Mouse (Mus musculus) adrenal gland, adult (tissue): Measurements from ENCODE around the gene Cpm.
A peak's percentile ranks its signal among the peaks of the same experiment; 100 is the strongest.
"Not testable (repeated sequence)": the region's sequence is repeated elsewhere in the genome, so short reads cannot be mapped to it uniquely, and the experiment has no call there.

ENCODE experiments used
- DNase-seq, 2 experiments: peaks; one replicate each; pipeline ENCODE4 v3.0.0; 2022 to 2023; ENCODE audit warnings: low spot score in 1 of 2; ENCODE audit not compliant: inconsistent age in 2 of 2

Gene Cpm

GRCm38 (mm10) chr10:117712191-117712754, 83.0 kb downstream of the Cpm start:
- DNase-seq: no peak

GRCm38 (mm10) chr10:117712871-117713270, 83.6 kb downstream of the Cpm start:
- DNase-seq: no peak

GRCm38 (mm10) chr10:117713466-117713865, 84.2 kb downstream of the Cpm start:
- no peak for DNase-seq

- no peak for DNase-seq
Measured at GRCm38 (mm10) chr10:117714048-117714545, 84.8 kb downstream of the Cpm start.

- no peak for DNase-seq
Measured at GRCm38 (mm10) chr10:117714928-117715500, 85.7 kb downstream of the Cpm start.

GRCm38 (mm10) chr10:117715654-117716053, 86.4 kb downstream of the Cpm start:
- not testable (repeated sequence) for DNase-seq

- DNase-seq: no peak
Measured at GRCm38 (mm10) chr10:117716686-117717085, 87.4 kb downstream of the Cpm start.

GRCm38 (mm10) chr10:117717583-117717982, 88.3 kb downstream of the Cpm start:
- peak; percentile 85 to 93 for DNase-seq

GRCm38 (mm10) chr10:117718161-117719119, 89.1 kb downstream of the Cpm start:
- DNase-seq: peak; percentile 70 to 90

- no peak for DNase-seq
Measured at GRCm38 (mm10) chr10:117724136-117724718, 94.9 kb downstream of the Cpm start.

- DNase-seq: no peak
Measured at GRCm38 (mm10) chr10:117724804-117725361, 95.6 kb downstream of the Cpm start.

GRCm38 (mm10) chr10:117725671-117726070, 96.4 kb downstream of the Cpm start:
- no peak for DNase-seq

- no peak for DNase-seq
Measured at GRCm38 (mm10) chr10:117726350-117726749, 97.0 kb downstream of the Cpm start.

- no peak for DNase-seq
Measured at GRCm38 (mm10) chr10:117726888-117727385, 97.6 kb downstream of the Cpm start.

- no peak for DNase-seq
Measured at GRCm38 (mm10) chr10:117727518-117728110, 98.3 kb downstream of the Cpm start.

- no peak for DNase-seq
Measured at GRCm38 (mm10) chr10:117728574-117728973, 99.3 kb downstream of the Cpm start.

- DNase-seq: no peak
Measured at GRCm38 (mm10) chr10:117729139-117729814, 100.0 kb downstream of the Cpm start.

- no peak for DNase-seq
Measured at GRCm38 (mm10) chr10:117730140-117730539, 100.8 kb downstream of the Cpm start.

GRCm38 (mm10) chr10:117730637-117731203, 101.4 kb downstream of the Cpm start:
- DNase-seq: no peak
